Mouse (Mus musculus): ENCODE results near the gene Gm26965.
"Not testable (repeated sequence)": the region's sequence is repeated elsewhere in the genome, so short reads cannot be mapped to it uniquely, and the experiment has no call there.

Gm26965 gene

DNA sequence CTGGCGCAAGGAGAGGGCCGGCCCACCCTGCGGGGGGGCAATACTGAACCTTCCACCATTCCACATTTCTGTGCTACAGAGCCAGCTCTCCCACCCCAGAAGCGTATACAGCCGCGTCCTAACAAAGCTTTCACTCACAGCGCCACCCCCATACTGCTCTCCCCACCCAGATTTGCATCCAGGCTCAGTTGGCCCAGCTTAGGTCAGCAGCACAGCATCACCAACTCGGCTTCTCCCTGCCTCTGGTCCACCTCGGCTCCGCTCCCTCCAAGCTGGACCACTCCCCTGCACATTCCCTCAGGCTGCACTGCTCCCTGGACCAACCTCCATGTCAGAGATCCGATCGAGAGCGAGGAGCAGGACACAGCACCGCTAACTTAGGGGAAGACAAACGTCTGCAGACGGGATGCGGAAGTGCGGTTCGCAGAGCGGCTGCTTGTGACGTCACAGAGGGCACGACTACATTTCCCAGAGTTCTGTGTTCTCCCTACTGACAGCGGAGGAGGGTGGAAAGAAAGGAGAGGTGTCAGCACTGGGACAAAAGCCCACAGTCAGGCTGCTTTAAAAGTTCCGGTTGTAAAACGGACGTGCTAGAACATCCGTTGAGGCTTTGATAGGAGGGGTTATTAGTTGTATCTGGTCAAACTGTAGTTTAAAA lies at the start of gene Gm26965, which contains the start of gene Zfp87:
TSS of gene Gm26965 (minus strand) at position 399 of the 658 bp plus-strand sequence.
TSS of gene Zfp87 (minus strand) at position 425 of the 658 bp plus-strand sequence.
- in situ Hi-C loops (cut with MboI, MseI): no loop called here

- in situ Hi-C loops (cut with MboI, MseI): no loop called here
These were observed 46.7 kb upstream of the Gm26965 start for GRCm38 (mm10) chr13:67572591-67573189.

DNA sequence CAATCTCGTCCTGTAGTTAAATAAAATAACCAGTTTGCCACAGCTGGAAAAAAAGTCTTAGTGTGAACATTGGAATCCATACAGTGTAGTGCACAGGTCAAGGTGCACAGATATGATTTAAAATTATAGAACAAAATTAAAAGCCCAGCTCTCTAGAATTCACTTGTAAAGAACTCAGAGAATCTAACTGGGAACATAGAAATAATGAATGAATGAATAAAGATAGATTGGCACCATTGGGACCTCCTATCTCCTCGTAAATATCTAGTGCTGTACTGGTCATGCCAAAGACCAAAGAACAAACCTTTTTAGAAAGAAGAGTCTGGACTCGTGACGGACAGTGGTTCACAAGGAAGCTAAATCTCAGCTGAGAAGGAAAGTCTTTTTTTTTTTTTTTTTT lies 27.8 kb upstream of the Gm26965 start, which contains the start of gene Zfp748:
TSS of gene Zfp748 (minus strand) at position 101 of the 400 bp plus-strand sequence.
- in situ Hi-C loops (cut with MboI, MseI): no loop called here

- in situ Hi-C loops (cut with MboI, MseI): no loop called here
These were observed 26.8 kb upstream of the Gm26965 start for GRCm38 (mm10) chr13:67552505-67553346.

DNA sequence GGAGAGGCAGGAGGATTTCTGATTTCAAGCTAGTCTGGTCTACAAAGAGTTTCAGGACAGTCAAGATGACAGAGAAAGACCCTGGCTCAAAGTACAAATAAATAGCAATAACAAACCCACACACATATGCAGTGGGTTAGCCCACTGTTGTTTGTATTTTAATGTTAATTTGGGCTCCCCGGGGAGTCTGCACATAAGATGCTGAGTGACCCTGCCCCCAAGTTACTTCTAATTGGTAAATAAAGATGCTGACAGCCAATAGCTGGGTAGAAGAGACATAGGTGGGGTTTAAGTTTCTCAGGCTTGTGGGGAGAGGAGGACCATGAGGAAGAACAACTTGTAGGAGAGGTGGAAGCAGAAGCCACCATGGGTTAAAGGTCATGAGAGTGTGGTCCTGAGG lies 20.0 kb upstream of the Gm26965 start:
- in situ Hi-C loops (cut with MboI, MseI): no loop called here

DNA sequence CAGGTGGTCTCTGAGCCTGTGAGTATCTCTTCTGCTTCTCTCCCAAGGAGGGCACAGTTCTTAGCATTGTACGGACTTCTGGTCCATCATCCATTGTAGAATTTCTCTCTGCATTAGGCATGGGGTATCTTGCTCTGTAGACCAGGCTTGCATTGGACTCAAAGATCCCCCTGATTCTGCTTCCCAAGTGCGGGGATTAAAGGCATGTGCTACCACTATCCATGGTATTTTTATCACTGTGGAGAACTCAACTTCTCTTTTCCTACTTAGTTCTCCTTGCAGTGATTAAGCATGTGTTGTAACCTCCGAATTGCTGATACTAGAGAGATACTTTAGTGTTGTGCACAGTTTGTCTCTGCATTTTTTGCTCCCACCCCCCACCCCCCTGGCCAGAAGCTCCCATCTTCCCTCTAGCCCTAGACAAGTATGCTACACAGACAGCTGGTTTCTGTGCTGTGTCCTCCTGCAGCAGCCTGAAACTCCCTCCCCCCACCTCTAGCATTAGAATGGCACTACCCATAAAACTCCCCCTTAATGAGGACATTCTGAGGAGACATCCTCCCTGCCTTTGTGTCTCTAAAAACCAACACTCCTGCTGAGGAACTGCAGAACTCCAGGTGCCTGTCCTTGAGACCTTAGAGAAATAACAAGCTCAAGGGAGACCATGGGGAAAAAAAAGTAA lies 1.2 kb upstream of the Gm26965 start:
- in situ Hi-C loops (cut with MboI, MseI): no loop called here

GRCm38 (mm10) chr13:67500908-67501307 lies 25.0 kb downstream of the Gm26965 start:
- in situ Hi-C loops (cut with MboI, MseI): loop anchor here (10.0 kb wide), 1 partner anchor 184 kb away; the partner anchor contains the start of gene Zfp738

DNA sequence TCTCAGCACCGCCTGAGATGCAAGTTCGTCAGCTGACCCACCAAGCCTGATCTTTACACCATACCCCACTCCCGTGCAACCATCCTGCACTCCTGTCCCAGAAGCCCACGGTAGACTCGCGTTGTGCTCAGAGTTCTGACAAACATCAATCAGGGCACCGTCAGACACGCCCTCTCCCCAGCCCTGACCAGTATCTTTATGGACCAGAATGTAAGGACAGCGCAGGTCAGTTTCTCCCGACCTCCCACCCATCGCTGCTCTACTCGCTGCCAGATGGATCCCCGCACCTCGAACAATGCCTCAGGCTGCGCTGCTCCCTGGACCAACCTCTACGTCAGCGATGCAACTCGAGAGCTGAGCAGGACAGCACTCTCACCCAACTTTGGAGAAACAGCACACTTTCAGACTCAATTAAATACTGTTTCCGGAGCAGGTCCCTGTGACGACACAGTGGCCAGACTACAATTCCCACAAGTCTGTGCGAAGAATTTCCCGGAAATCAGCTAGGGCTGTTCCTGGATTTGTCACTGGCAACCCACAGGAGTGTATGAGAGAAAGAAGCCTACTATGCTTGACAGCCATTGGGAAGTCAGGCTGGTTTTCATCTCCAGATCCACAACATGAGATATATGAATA lies 25.7 kb downstream of the Gm26965 start, which contains the start of gene Zfp58:
TSS of gene Zfp58 (minus strand) at position 472 of the 636 bp plus-strand sequence.
- in situ Hi-C loops (cut with MboI, MseI): loop anchor here (10.0 kb wide), 1 partner anchor 185 kb away; the partner anchor contains the start of gene Zfp738

- in situ Hi-C loops (cut with MboI, MseI): no loop called here
These were observed 30.3 kb downstream of the Gm26965 start for GRCm38 (mm10) chr13:67495631-67496030.

GRCm38 (mm10) chr13:67484424-67484811 lies 41.5 kb downstream of the Gm26965 start:
- in situ Hi-C loops (cut with MboI, MseI): no loop called here

DNA sequence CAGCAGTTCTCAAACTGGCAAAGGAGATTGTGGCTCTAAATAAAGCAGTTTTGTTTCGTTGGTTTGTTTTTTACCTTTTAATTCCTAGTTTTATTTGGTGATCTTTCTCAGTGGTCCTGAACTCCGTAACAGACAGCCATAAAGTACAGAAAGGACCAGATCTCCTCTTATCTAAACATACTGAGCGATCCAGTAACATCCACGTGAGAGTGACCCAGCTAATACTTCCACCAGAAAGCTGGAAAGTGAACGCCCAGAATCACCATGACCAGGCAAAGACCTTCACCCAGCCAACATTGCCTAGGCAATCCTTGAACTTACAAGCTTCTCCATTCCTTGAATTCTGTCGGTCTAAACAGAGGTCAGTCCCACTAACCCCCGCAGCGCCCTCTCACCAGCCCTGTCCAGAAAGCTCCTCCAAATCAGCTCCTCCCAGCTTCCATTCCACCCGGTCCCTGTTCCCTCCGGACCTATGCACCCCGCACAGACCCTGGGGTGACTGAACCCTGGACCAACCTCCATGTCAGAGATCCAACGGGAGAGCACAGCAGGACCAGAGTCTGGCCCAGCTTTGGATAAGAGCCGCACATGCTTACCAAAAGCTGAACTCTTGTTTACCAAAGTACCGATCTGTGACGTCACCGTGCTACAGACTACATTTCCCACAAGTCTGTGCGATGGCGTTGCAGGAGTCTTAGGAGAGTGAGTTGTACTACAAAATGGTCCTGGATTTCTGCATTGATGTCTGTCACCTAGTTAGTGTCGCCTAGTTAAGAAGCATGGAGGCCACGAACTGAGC lies 42.1 kb downstream of the Gm26965 start, which contains the start of gene Zfp874b:
TSS of gene Zfp874b (minus strand) at position 634 of the 799 bp plus-strand sequence.
- in situ Hi-C loops (cut with MboI, MseI): no loop called here

DNA sequence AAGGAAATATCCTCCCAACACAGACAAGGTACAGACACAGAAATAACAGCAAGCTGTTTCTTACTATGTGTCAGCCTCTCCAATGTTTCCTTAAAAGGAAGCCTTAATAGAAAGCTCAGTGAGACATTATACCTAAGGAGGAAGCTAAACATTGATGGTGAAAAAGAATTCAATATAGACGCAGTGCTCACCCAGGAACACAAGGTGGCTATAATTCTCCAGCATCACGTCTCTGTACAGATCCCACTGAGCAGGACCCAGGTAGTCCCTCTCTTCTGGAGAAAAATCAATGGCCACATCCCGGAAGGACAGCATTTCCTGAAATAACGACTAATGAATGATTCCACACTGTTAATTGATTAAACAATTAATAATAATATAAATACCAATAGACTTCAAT lies 44.4 kb downstream of the Gm26965 start:
- in situ Hi-C loops (cut with MboI, MseI): no loop called here

GRCm38 (mm10) chr13:67469274-67469673 lies 56.7 kb downstream of the Gm26965 start:
- in situ Hi-C loops (cut with MboI, MseI): no loop called here

GRCm38 (mm10) chr13:67463506-67464185 lies 62.3 kb downstream of the Gm26965 start:
- in situ Hi-C loops (cut with MboI, MseI): not testable (repeated sequence)

- in situ Hi-C loops (cut with MboI, MseI): loop anchor here (5.0 kb wide), 1 partner anchor 120 kb away; the partner anchor contains the start of gene Zfp595
These were observed 74.0 kb downstream of the Gm26965 start for GRCm38 (mm10) chr13:67452021-67452309.

DNA sequence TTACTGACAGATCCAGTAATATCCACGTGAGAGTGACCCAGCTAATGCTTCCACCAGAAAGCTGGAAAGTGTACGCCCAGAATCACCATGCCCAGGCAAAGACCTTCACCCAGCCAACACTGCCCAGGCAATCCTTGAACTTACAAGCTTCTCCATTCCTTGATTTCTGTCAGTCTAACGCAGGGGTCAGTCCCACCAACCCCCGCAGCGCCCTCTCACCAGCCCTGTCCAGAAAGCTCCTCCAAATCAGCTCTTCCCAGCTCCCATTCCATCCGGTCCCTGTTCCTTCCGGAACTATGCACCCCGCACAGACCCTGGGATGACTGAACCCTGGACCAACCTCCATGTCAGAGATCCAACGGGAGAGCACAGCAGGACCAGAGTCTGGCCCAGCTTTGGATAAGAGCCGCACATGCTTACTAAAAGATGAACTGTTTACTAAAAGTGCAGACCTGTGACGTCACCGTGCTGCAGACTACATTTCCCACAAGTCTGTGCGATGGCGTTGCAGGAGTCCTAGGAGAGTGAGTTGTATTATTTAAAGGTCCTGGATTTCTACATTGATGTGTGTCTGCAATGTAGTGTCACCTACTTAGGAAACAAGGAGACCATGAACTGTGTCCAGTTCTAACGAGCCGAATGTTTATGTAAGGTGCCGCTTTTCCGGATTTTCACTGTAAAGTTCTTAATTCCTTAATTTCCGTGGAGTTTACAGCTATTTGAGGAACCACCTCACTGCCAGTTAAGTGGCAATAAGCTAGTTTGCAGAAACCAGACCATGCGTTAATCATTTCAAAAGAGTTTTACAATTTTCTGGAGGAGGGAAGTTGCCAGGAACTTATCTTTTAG lies 74.6 kb downstream of the Gm26965 start, which contains the start of gene Zfp874a:
TSS of gene Zfp874a (minus strand) at position 453 of the 849 bp plus-strand sequence.
- in situ Hi-C loops (cut with MboI, MseI): loop anchor here (5.0 kb wide), 1 partner anchor 119 kb away; the partner anchor contains the start of gene Zfp595
